Mouse (Mus musculus): ENCODE results near the gene Cd8a. TPM values are rescaled to one million over a fixed set of nuclear protein-coding genes. Genes with fewer than 3 reads are reported as not detected.
"Not testable (repeated sequence)": the region's sequence is repeated elsewhere in the genome, so short reads cannot be mapped to it uniquely, and the experiment has no call there.

Gene Cd8a
- not detected in 2 replicates for polyA plus RNA-seq (2012; ENCODE audit: insufficient read depth, low replicate concordance)

- H3K36me3 ChIP-seq (replicated peaks; ENCODE audit: low read length) = no peaks in the 10 kb centered on the region
- TF ChIP-seq FLI1 (IDR thresholded peaks at IDR 0.05; ENCODE audit: low read length) (no peak), GATA1 (IDR thresholded peaks at IDR 0.05; ENCODE audit: borderline replicate concordance, low read length) (no peak)
- no peaks in the 10 kb centered on the region for H3K4me1 ChIP-seq
- peaks cover 11% of the 10 kb centered on the region for H3K9me3 ChIP-seq
- H3K4me3 ChIP-seq (replicated peaks) = no peak within 1 kb of the TSS
- H3K27me3 ChIP-seq (replicated peaks) = peaks cover 6% of the 10 kb centered on the region
Measured at GRCm38 (mm10) chr6:71373249-71373775, at the start of gene Cd8a. Gene Cd8a (plus strand): TSS chr6:71373427.

GRCm38 (mm10) chr6:71324816-71325215, 48.4 kb upstream of the Cd8a start:
- H3K4me1 ChIP-seq = no peaks in the 10 kb centered on the region
- no peak overlapping the region for H3K4me3 ChIP-seq (replicated peaks)
- no peaks in the 10 kb centered on the region for H3K9me3 ChIP-seq
- H3K36me3 ChIP-seq (replicated peaks; ENCODE audit: low read length) = no peaks in the 10 kb centered on the region
- H3K27me3 ChIP-seq (replicated peaks) = peaks cover 10% of the 10 kb centered on the region
- TF ChIP-seq GATA1 (IDR thresholded peaks at IDR 0.05; ENCODE audit: borderline replicate concordance, low read length) = no peak
- no peak for TF ChIP-seq FLI1 (IDR thresholded peaks at IDR 0.05; ENCODE audit: low read length)

GRCm38 (mm10) chr6:71329881-71330280, 43.3 kb upstream of the Cd8a start:
- H3K27me3 ChIP-seq (replicated peaks) = peaks cover 11% of the 10 kb centered on the region
- no peaks in the 10 kb centered on the region for H3K36me3 ChIP-seq (replicated peaks; ENCODE audit: low read length)
- TF ChIP-seq GATA1 (IDR thresholded peaks at IDR 0.05; ENCODE audit: borderline replicate concordance, low read length) (no peak), FLI1 (IDR thresholded peaks at IDR 0.05; ENCODE audit: low read length) (no peak)
- H3K4me3 ChIP-seq (replicated peaks) = no peak overlapping the region
- no peaks in the 10 kb centered on the region for H3K4me1 ChIP-seq
- no peaks in the 10 kb centered on the region for H3K9me3 ChIP-seq

GRCm38 (mm10) chr6:71330486-71330885, 42.7 kb upstream of the Cd8a start:
- Histone ChIP-seq H3K36me3 (replicated peaks; ENCODE audit: low read length) (no peaks in the 10 kb centered on the region), H3K4me3 (replicated peaks) (no peak overlapping the region), H3K9me3 (no peaks in the 10 kb centered on the region), H3K27me3 (replicated peaks) (peaks cover 11% of the 10 kb centered on the region), H3K4me1 (no peaks in the 10 kb centered on the region)
- no peak for TF ChIP-seq FLI1 (IDR thresholded peaks at IDR 0.05; ENCODE audit: low read length)
- TF ChIP-seq GATA1 (IDR thresholded peaks at IDR 0.05; ENCODE audit: borderline replicate concordance, low read length) = no peak

- H3K4me1 ChIP-seq; H3K36me3 ChIP-seq (replicated peaks; ENCODE audit: low read length); H3K4me3 ChIP-seq (replicated peaks); H3K27me3 ChIP-seq (replicated peaks); H3K9me3 ChIP-seq: not testable (repeated sequence)
Measured at GRCm38 (mm10) chr6:71331491-71331890, 41.7 kb upstream of the Cd8a start.

- Histone ChIP-seq H3K36me3 (replicated peaks; ENCODE audit: low read length) (no peaks in the 10 kb centered on the region), H3K4me1 (no peaks in the 10 kb centered on the region), H3K4me3 (replicated peaks) (no peak overlapping the region), H3K27me3 (replicated peaks) (peaks cover 8% of the 10 kb centered on the region), H3K9me3 (no peaks in the 10 kb centered on the region)
- TF ChIP-seq GATA1 (IDR thresholded peaks at IDR 0.05; ENCODE audit: borderline replicate concordance, low read length) = no peak
- no peak for TF ChIP-seq FLI1 (IDR thresholded peaks at IDR 0.05; ENCODE audit: low read length)
Measured at GRCm38 (mm10) chr6:71332236-71332965, 40.8 kb upstream of the Cd8a start.

- TF ChIP-seq FLI1 (IDR thresholded peaks at IDR 0.05; ENCODE audit: low read length) (no peak), GATA1 (IDR thresholded peaks at IDR 0.05; ENCODE audit: borderline replicate concordance, low read length) (no peak)
- H3K4me1 ChIP-seq = no peaks in the 10 kb centered on the region
- no peak overlapping the region for H3K4me3 ChIP-seq (replicated peaks)
- no peaks in the 10 kb centered on the region for H3K9me3 ChIP-seq
- no peaks in the 10 kb centered on the region for H3K36me3 ChIP-seq (replicated peaks; ENCODE audit: low read length)
- H3K27me3 ChIP-seq (replicated peaks) = peaks cover 8% of the 10 kb centered on the region
Measured at GRCm38 (mm10) chr6:71333031-71333430, 40.2 kb upstream of the Cd8a start.

GRCm38 (mm10) chr6:71333578-71334273, 39.5 kb upstream of the Cd8a start:
- no peak overlapping the region for H3K4me3 ChIP-seq (replicated peaks)
- H3K27me3 ChIP-seq (replicated peaks) = peaks cover 5% of the 10 kb centered on the region
- H3K36me3 ChIP-seq (replicated peaks; ENCODE audit: low read length) = no peaks in the 10 kb centered on the region
- no peaks in the 10 kb centered on the region for H3K9me3 ChIP-seq
- TF ChIP-seq FLI1 (IDR thresholded peaks at IDR 0.05; ENCODE audit: low read length) = no peak
- H3K4me1 ChIP-seq = no peaks in the 10 kb centered on the region

- no peak for TF ChIP-seq GATA1 (IDR thresholded peaks at IDR 0.05; ENCODE audit: borderline replicate concordance, low read length)
- TF ChIP-seq FLI1 (IDR thresholded peaks at IDR 0.05; ENCODE audit: low read length) = no peak
- Histone ChIP-seq H3K36me3 (replicated peaks; ENCODE audit: low read length) (no peaks in the 10 kb centered on the region), H3K27me3 (replicated peaks) (peaks cover 9% of the 10 kb centered on the region), H3K4me3 (replicated peaks) (no peak overlapping the region), H3K9me3 (no peaks in the 10 kb centered on the region), H3K4me1 (no peaks in the 10 kb centered on the region)
Measured at GRCm38 (mm10) chr6:71337666-71338065, 35.6 kb upstream of the Cd8a start.

- H3K27me3 ChIP-seq (replicated peaks) = peaks cover 7% of the 10 kb centered on the region
- TF ChIP-seq GATA1 (IDR thresholded peaks at IDR 0.05; ENCODE audit: borderline replicate concordance, low read length) (no peak), FLI1 (IDR thresholded peaks at IDR 0.05; ENCODE audit: low read length) (no peak)
- no peaks in the 10 kb centered on the region for H3K9me3 ChIP-seq
- no peak overlapping the region for H3K4me3 ChIP-seq (replicated peaks)
- H3K36me3 ChIP-seq (replicated peaks; ENCODE audit: low read length) = no peaks in the 10 kb centered on the region
- no peaks in the 10 kb centered on the region for H3K4me1 ChIP-seq
Measured at GRCm38 (mm10) chr6:71338941-71339340, 34.3 kb upstream of the Cd8a start.

All from megakaryocyte, embryonic 14.5 days (primary cell).